Mouse (Mus musculus): Measurements from ENCODE around the gene Guk1.

Guk1 gene

GRCm38 (mm10) chr11:59210020-59210419 is 18.0 kb upstream of the Guk1 start:
- DNase-seq (ENCODE audit: low read depth): no peak

- DNase-seq (ENCODE audit: low read depth): peak; percentile 28
Measured at GRCm38 (mm10) chr11:59209580-59209979, 17.6 kb upstream of the Guk1 start.

- peak; percentile 80 for DNase-seq (ENCODE audit: low read depth)
Measured at GRCm38 (mm10) chr11:59209003-59209441, 17.0 kb upstream of the Guk1 start.

DNA sequence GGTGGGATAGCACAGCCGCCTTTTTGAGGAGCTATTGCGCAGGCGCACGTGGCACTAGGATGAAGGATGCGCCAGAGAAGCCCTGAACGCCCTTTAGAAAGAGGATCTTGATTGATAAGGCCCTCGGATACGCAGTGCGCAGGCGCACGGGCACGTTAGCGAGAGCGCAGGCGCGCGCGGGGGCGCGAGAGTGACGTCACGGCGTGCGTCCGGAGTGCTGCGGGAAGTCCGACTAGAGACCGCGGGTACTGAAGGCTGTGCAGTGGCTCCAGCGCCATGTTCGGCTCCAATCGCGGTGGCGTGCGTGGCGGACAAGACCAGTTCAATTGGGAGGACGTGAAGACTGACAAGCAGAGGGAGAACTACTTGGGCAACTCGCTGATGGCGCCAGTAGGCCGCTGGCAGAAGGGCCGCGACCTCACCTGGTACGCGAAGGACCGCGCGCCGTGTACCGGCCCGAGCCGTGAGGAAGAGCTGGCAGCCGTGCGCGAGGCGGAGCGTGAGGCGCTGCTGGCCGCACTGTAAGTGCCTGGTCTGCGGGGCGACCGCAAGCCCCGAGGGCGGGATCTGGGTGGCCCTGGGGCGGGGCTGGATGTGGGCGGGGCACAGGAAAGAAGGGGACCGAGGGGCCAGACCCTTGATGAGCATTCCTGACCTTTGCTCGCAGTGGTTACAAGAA is 16.3 kb upstream of the Guk1 start, which contains the start of gene 2310033P09Rik:
Gene 2310033P09Rik, plus strand, starts transcription at position 169 of the 679 bp plus-strand sequence.
- peak; percentile 98 for DNase-seq (ENCODE audit: low read depth)

- peak; percentile 96 for DNase-seq (ENCODE audit: low read depth)
Measured at GRCm38 (mm10) chr11:59202081-59202995, 10.3 kb upstream of the Guk1 start, which contains the start of gene Mrpl55. Gene Mrpl55, plus strand, starts transcription at chr11:59202486.

DNA sequence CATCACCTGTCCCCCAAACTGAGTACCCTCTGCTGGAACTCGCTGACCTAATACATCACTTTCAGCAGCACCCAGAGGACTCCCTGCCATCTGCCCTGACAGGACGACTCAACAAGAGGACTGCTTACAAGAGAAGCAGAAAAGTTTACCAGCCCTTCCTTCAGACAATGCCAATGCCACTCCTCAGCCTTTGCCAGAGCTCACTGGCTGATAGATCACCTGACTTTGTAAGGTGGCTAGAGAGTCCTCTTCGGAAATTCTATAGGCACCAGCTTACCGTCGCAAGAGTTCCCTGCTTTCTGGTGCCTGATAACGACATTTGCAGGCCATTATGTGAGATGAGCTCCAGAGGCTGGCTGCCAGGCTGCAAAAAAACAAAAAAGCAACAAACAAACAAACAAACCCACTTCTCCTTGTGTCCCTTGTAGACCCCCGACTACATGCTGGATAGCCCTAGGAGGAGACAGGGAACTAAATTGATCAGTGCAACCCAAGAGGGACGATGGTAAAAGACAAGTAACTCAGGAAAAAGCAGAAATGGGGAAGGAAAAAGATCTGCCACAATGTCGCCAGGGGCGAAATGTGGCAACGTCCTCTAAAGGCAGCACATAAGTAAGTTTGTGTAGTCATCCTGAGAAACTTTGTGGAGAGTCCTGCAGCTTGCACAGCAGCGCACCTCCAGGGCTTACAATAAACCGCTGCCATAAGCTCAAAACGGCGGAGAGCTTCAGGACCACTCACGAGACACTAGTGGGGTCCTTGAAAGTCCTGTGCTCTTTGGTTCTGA is 9.4 kb upstream of the Guk1 start:
- DNase-seq (ENCODE audit: low read depth): no peak

GRCm38 (mm10) chr11:59196230-59196629 is 4.2 kb upstream of the Guk1 start:
- DNase-seq (ENCODE audit: low read depth): no peak

DNA sequence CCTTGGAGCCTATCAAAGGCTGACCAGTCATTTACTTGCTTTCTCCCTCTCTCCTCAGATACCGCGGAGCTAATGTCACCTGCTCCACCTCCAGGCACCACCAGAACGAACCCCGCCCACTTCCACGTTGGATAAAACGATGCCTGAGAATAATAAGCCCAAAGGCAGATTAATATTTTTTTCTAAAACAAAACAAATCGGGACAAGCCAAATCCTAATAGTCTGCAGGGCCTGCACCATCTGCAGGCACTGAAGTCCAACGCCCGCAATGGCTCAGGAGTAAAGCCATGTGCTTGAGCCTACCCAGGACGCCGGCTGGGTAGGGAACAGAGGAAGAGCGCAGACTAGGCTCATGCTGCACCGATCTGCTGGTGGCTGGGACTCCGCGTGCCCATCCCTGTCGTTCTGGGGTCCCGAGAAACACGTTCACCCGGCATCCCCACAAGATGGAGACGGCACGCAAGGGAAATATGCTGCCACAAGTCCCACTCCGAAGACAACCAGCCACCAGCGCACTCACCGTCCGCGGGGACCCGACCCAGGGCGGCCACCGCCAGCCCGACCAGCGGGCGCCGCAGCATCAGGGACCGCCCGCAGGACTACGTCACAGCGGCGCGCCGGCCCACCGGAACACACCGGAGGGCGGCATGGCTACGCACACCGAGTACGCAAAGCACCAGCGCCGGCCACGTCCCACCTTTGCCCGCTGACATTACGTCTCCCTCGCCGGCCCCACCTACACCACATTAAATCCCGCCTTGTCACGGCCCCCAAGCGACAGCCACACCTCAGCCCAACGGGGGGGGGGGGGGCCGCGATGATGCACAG is 567 bp downstream of the Guk1 start:
- peak; percentile 90 for DNase-seq (ENCODE audit: low read depth)

GRCm38 (mm10) chr11:59187706-59188105 is 4.3 kb downstream of the Guk1 start:
- no peak for DNase-seq (ENCODE audit: low read depth)

GRCm38 (mm10) chr11:59185490-59185889 is 6.5 kb downstream of the Guk1 start:
- DNase-seq (ENCODE audit: low read depth): no peak

- DNase-seq (ENCODE audit: low read depth): peak; percentile 85
Measured at GRCm38 (mm10) chr11:59183821-59184220, 8.2 kb downstream of the Guk1 start.

DNA sequence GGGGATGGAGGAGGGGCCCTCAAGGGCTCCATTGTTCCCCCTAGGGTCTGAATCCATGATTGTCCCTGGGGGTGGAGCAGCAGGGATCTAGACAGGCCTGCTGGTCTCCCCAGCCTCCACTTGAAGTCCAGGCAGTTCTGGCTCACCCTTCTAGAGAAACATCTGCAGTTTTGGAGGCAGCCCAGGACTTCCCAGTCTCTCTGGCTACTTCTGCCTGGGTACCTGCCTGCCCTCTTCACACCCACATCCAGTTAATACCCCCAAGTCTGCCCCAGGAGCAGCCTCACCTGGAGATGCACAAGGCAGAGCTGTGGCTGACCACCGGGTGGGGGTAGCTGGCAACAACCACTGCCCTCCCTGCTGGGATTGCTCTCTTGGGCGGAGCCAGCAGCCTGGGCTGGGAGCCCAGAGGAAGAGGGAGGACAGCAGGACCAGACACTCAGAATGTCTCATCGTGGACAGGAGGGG is 9.1 kb downstream of the Guk1 start, which contains the start of gene Gjc2:
Gene Gjc2, minus strand, starts transcription at position 350 of the 468 bp plus-strand sequence.
- peak; percentile 45 for DNase-seq (ENCODE audit: low read depth)

DNA sequence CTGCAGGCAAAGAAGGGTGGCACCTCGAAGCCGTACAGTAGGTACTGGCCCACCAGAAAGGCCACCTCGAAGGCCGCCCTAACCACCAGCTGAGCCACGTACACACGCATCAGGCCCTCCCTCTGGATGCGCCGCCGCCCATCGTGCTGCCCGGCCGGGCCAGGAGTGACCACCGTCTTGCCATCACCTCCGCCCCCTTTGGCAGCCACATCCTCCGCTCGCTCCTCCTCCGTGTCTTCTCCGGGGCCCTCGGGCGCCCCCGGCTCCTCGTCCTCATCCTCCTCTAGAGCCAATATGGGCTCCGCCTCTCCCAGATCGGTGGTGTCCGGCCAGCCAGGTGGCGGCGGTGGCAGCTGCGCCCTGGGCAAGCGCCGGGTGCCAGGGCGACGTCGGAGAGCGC is 15.1 kb downstream of the Guk1 start:
- DNase-seq (ENCODE audit: low read depth): no peak

- no peak for DNase-seq (ENCODE audit: low read depth)
Measured at GRCm38 (mm10) chr11:59176475-59176874, 15.5 kb downstream of the Guk1 start.

- DNase-seq (ENCODE audit: low read depth): no peak
Measured at GRCm38 (mm10) chr11:59174189-59174838, 17.7 kb downstream of the Guk1 start.

DNA sequence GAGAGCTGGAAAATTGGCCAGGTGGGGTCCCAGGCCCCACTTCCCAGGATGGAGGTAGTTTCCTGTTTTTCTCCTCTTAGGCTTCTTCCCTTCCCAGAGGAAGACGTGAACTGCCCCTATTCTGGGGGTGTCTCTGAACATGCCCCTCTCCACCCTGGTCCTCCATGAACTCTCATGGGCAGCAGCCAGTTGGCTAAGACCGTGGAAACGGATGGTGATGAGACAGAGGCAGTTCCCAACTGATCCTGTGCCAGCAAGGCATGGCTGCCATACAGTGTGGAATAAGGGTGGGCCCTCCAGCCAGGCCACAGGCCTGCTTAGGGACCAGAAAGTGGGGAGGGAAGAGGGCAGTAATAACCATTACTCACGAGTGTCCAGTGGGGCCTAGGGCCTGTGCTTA is 21.5 kb downstream of the Guk1 start:
- DNase-seq (ENCODE audit: low read depth): peak; percentile 16

DNA sequence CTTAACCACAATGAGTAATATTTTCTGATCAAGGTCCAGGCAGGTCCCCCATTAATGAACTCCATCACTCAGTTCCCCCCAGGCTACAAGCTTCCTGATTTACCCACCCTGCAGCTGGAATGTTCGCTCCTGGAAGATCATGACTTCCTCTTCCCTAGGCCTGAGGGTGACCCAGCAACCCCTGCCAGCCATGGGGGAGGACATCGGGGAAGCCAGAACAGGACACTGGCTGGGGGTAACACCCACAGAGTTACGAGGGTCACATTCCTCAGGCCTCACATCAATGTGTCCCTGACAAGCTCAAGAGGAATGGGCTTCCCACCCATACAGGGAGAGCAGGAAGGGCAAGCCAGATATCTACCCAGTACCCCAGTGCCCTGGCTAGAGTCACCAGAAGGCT is 22.2 kb downstream of the Guk1 start:
- no peak for DNase-seq (ENCODE audit: low read depth)

GRCm38 (mm10) chr11:59165616-59166241 is 26.3 kb downstream of the Guk1 start:
- peak; percentile 55 for DNase-seq (ENCODE audit: low read depth)

- no peak for DNase-seq (ENCODE audit: low read depth)
Measured at GRCm38 (mm10) chr11:59164384-59164783, 27.6 kb downstream of the Guk1 start.
